Mouse (Mus musculus): ENCODE data around the gene Olfr124. TPM values are rescaled to one million over a fixed set of nuclear protein-coding genes. Genes with fewer than 3 reads are reported as not detected.

Olfr124 gene
- total RNA-seq (2021) = not detected

GRCm38 (mm10) chr17:37799588-37799987, at the start of gene Olfr124:
Gene Olfr124 (plus strand): TSS chr17:37799888.
- DNase-seq (ENCODE audit: extremely low spot score in 1 of 2, low spot score in 2 of 2) = no peak
- intact Hi-C loops (cut with DNase I) = no loop called here

GRCm38 (mm10) chr17:37768307-37768706, 31.4 kb upstream of the Olfr124 start, which contains the start of gene Olfr122:
Gene Olfr122 (plus strand): TSS chr17:37768607.
- intact Hi-C loops (cut with DNase I) = no loop called here
- no peak for DNase-seq (ENCODE audit: extremely low spot score in 1 of 2, low spot score in 2 of 2)

GRCm38 (mm10) chr17:37793229-37793628, 6.5 kb upstream of the Olfr124 start, which contains the start of gene Olfr123:
Gene Olfr123 (plus strand): TSS chr17:37793529.
- intact Hi-C loops (cut with DNase I) = no loop called here
- DNase-seq (ENCODE audit: extremely low spot score in 1 of 2, low spot score in 2 of 2) = no peak

- DNase-seq (ENCODE audit: extremely low spot score in 1 of 2, low spot score in 2 of 2) = no peak
- intact Hi-C loops (cut with DNase I) = no loop called here
Measured at GRCm38 (mm10) chr17:37832649-37833048, 33.0 kb downstream of the Olfr124 start, which contains the start of gene Olfr125. Gene Olfr125 (plus strand): TSS chr17:37832949.

- DNase-seq (ENCODE audit: extremely low spot score in 1 of 2, low spot score in 2 of 2) = no peak
- intact Hi-C loops (cut with DNase I) = no loop called here
Measured at GRCm38 (mm10) chr17:37847183-37847582, 47.5 kb downstream of the Olfr124 start, which contains the start of gene Olfr126. Gene Olfr126 (plus strand): TSS chr17:37847483.

Other genes starting within 250 kb of the Olfr124 start
- gene Olfr112, start 230.4 kb upstream of the Olfr124 start, total RNA-seq (2021) = not detected
- not detected for gene Olfr113, start 222.2 kb upstream of the Olfr124 start, total RNA-seq (2021)
- not detected for gene Olfr114, start 207.1 kb upstream of the Olfr124 start, total RNA-seq (2021)
- gene Olfr115, start 172.8 kb upstream of the Olfr124 start, total RNA-seq (2021) = not detected
- not detected for gene Olfr116, start 172.7 kb upstream of the Olfr124 start, total RNA-seq (2021)
- not detected for gene Olfr117, start 136.1 kb upstream of the Olfr124 start, total RNA-seq (2021)
- not detected for gene Olfr118, start 132.9 kb upstream of the Olfr124 start, total RNA-seq (2021)
- gene Olfr119, start 103.3 kb upstream of the Olfr124 start, total RNA-seq (2021) = not detected
- not detected for gene Olfr120, start 78.1 kb upstream of the Olfr124 start, total RNA-seq (2021)
- gene Olfr121, start 51.0 kb upstream of the Olfr124 start, total RNA-seq (2021) = not detected
- not detected for gene Olfr122, start 31.3 kb upstream of the Olfr124 start, total RNA-seq (2021)
- not detected for gene Olfr123, start 6.4 kb upstream of the Olfr124 start, total RNA-seq (2021)
- not detected for gene Olfr125, start 33.1 kb downstream of the Olfr124 start, total RNA-seq (2021)
- gene Olfr126, start 47.6 kb downstream of the Olfr124 start, total RNA-seq (2021) = not detected
- gene Olfr127, start 100.5 kb downstream of the Olfr124 start, total RNA-seq (2021) = not detected
- not detected for gene Olfr128, start 120.7 kb downstream of the Olfr124 start, total RNA-seq (2021)
- not detected for gene Olfr761, start 153.2 kb downstream of the Olfr124 start, total RNA-seq (2021)

All from left cerebral cortex, postnatal 10 days (tissue).